Mouse (Mus musculus) kidney, adult 11 months (tissue): ENCODE results near the gene Dmbt1.
"Not testable (repeated sequence)": the region's sequence is repeated elsewhere in the genome, so short reads cannot be mapped to it uniquely, and the experiment has no call there.

Experiments used
- DNase-seq: peaks from one replicate; pipeline ENCODE4 v3.0.0; 2022

Dmbt1 gene

DNA sequence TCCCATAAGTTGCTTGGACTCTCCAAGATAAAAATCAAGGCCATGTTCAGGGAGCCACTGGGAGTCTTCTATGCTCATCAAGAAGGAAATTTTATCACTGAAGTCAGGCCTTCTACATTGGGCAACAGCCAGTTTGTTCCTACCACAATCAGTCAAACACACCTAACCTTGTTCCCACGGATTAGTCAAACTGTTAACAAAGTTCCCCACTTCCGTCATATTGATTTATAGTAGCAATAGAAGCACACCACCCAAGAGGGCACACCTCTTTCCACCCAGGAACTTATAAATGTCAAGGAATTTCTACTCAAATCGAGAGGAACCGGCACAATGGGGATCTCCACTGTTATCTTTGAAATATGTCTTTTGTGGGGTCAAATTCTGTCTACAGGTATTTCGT is at the start of gene Dmbt1:
Gene Dmbt1 (plus strand): TSS at position 299 of the 400 bp plus-strand sequence.
- no peak for DNase-seq

DNA sequence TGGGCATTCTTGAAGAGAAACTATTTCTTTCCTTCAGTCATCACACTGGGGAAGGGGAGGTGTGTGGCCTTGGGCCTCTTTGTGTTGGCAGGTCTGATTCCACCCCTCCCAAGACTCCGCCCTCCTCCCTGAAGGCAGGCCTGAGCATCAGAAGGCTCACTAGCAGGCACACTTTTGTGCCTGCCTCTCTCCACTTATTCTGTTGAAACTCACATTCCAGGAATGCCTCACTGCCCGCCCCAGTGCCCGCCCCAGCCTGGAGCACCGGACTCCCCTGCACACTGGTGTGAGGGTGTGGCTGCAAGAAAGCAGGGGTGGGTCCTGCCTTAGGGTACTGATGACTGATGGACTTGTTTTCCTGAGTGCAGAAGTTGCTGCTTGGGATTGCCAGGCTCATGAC is 49.5 kb upstream of the Dmbt1 start:
- DNase-seq = peak; percentile 49

DNA sequence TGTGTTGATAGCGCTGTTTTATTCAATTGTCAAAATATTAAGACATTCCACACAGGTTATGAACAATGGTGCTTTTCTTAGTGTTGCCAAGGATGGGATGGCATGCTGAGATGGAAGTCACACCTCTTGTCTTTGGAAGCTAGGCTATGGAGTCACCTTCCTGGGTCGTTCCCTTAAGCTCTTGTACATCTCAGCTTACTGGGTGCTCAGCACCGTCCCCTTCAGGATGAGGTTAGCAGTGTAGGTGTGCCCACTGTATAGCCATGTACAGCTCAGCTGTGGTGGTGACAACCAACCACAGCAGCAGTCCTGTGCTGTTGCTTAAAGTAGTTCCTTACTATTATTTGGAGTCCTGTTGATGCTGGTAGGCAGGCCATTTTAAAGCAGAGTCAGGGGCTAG is 49.0 kb upstream of the Dmbt1 start:
- no peak for DNase-seq

DNA sequence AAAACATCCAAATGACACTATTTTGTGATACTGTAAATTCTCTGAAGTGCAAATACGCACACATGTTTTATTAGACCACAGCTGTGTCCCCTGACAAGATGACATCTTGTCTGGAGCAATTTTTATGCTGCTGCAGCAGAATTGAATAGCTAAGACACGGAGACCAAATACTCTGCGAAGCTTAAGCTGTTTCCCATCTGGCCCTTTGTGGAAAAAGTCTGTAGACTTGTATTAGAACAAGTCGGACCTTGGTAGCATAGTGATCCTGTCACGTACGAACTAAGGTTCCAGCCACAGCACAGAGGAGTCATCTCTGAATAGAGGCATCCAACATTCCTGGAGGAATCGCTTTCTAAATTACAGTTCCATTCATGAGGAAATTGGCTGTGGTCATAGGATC is 47.6 kb upstream of the Dmbt1 start:
- DNase-seq = no peak

DNA sequence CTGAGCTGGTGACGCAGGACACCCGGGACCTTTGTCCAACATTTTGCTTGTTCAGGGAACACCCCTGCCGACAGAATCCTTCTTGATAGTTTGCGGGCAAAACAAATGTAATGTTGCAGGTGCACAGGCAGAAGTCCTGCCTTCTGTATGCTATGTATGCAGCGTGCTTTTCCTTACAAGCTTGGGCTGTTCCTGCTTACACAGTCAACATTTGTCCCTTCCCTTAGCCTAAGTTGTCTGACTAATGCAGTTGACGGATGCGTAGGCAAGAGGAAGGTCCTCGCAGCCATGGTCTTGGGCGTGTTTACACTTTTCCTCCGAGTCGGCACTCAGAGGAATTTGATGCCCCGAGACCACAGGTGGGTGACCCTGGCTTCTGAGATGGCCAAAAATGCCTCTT is 46.7 kb upstream of the Dmbt1 start:
- DNase-seq = no peak

DNA sequence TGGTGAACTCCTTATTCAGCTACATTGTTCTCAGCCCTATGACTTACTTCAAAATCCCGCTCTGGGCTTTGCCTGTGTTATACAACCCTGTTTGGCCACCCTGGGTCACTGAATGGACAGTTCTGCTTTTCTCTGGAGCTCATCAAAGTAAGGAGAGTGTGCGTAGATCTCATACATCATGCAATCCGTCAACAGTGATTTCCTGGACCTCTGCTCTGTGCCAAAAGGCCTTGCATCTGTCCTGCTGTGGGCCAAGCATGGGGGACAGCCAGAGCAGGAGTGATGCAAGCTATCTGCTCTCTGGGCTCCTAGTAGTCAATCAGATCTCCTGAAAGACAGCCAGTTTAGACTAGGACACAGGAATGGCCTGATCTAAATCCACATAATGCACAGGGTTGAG is 46.1 kb upstream of the Dmbt1 start:
- DNase-seq = no peak

DNA sequence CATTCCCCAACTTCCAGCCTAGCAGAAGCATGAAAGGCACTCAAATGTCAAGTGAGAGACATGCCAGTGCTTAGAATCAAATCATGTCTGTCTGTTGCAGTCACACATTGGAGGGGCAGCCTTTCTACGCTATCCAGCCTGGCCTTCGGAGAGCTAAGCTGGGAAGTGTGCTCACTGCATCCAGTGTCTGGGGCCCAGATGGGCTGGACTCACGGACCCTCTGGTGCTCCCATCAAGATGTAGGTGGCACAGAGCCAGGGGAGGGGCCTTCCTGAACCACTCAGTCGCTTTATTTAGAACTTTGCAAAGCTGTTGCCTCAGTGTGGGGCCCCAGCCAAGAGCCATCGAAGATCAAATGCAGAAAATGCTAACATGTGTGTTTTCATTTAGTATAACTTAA is 43.7 kb upstream of the Dmbt1 start:
- DNase-seq = no peak

DNA sequence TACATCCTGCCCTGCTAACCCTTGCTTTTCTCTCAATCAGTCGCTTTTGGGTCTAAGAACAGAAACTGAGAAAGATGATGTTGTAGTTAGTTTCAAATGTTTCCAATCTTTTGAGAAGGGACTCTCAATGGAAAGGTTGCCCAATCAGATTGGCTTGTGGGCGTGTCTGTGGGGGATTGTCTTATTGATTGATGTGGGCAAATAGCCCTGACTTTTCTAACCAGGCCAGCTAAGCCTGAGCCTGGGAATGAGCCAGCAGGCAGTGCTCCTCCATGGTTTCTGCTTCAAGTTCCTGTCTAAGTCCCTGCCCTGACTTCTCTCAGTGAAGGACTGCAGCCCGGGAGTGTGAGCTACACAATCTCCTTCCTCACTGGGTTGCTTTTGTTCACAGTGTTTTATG is 42.5 kb upstream of the Dmbt1 start:
- DNase-seq = no peak

DNA sequence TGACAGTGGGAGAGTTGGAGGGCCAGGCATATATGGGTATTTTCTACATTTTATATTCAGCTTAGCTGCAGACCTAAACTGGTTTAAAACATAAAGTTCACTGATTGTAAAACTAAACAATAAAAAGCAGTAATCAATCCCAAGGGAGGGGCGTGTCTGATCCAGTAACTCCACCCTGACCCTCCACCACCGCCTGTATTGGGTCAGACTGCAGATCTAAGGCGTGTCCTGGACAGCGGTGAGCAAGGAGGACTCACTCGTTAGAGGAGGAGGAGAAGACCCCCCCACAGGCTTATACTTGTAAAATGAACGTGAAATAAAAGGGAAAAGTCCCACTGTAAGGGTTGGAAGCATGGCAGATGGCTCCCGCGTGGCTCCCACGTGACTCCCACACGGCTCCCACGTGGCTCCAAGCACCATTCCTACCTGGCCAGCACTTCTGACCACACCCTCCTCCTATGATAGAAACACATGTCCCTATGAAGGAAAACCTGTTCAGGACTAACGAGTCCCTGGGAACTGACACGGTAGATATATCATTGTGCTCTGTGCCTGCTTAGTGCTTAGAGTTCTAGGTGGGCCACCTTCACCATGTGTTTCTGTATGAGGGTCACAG is 40.6 kb upstream of the Dmbt1 start:
- no peak for DNase-seq

DNA sequence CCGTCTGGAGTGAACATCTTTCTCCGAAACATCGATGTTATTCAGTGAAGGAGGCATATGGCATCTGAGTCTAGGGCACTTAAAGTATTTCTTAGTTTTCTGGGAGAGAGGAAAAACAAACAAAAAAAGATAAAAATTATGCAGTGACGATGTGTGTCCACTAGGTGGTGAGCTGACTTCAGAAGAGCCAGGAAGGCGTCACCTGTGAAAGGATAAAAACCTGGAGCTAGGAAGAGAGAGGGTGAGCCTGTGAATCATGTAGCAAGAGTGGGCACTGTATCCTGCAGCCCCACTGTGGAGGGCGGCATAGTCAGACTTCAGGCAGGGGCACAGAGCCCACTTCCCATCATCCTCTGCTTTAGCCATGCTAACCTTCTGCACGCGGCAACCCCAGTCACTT is 37.9 kb upstream of the Dmbt1 start:
- no peak for DNase-seq

DNA sequence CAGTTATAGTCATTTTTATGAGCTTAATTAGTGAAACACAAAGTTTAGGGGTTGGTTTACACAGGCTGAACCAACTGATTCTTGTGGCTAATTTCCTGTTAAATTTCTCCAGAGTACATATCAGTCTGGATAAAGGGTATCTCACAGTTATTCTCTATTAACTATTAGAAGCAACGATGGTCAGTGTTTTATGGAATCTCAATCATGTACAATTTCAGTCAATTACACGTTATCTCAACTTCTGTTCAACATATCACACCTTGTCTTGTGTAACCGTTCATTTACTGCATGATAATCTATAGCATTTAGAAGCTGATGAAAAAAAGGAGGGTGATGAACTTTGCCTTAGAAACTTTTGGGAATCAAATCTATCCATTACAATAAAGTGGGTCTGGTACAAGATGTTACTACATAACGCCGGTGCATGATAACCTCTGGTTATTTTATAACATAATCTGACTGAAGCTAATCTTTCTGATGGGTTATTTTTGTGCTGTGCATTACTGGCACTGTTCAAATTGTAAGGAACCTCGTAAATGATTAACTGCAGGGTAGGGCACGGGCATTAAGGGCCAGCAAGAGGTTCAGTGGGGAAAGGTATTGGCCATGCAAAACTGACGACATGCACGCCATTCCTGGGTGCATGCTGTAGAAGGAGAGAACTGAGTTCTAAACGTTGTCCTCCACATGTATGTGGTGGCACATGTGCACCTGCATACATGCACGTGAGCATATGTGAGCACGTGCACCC is 29.7 kb upstream of the Dmbt1 start:
- DNase-seq = no peak

DNA sequence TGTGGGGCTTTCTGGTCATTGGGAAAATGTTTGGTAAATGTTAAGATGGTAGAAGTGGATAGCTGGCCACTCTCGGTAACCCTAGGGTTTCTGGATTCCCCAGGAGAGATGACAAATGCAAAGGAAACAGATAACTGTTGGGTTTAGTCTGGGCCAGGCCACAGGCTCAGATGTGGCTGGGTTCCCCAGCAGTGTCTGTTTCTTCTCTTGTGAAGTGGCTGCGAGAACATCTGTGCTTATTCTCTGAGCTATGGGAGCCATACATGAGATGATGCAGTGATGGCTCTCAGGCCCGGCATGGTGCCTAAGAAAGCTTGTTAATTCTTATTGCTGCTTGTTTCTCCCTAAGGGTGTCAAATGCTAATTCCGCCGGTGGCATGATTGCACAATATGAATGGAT is 27.8 kb upstream of the Dmbt1 start:
- DNase-seq = no peak

DNA sequence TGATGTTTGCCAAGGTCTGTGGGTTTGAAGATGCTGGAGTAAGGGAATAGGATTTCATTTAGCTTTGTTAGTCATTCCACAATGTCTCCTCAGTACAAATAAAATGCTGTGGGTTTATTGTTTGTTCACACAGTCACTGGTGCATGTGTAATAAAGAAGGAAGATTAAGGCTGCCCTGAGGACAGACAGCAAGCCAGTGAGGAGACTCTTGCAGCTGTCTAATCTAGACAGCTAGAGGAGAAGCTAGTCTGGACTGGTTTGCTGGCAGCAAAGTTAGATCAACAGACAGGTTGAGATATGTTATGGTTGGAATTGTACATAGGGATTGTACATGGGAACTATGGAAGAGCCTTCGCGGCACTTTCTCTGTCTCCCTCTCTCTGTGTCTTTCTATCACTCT is 24.6 kb upstream of the Dmbt1 start:
- DNase-seq = no peak

DNA sequence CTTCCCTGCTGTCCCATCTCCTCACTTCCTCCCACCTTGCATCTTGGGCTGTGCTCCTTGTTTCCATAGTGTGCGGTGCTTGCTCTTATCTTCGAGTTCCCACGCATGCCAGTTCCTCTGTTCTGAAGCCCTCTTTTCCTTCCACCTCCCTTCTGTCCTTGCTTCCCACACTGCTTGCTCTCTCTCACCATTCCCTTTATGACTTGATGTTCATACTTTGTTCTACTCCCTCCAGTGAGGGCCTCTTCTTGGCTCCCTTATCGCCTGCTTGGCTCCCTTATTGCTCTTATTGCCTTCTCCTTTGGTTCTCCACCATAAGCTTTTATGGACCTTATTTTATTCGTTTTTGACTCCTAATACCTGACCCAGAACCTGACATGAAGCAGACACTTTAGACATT is 22.7 kb upstream of the Dmbt1 start:
- no peak for DNase-seq

DNA sequence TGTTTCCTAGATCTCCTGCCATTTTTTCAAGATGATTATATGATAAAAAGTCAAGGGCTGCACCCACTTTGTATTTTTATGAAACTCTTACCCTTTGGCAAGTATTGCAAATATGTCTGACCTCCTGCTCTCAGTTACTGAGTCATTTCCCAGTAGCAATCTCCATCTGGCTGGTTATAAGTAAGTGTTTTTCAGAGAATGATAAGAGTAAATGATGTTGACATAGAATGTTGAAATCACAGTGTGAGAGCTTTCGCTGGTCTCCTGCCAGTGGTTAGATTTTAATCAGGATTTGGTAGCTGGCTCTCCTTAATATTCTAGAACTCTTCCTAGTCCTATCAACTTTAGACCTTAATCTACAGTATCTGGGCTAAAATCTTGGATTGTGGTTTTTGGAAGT is 20.0 kb upstream of the Dmbt1 start:
- DNase-seq = no peak

DNA sequence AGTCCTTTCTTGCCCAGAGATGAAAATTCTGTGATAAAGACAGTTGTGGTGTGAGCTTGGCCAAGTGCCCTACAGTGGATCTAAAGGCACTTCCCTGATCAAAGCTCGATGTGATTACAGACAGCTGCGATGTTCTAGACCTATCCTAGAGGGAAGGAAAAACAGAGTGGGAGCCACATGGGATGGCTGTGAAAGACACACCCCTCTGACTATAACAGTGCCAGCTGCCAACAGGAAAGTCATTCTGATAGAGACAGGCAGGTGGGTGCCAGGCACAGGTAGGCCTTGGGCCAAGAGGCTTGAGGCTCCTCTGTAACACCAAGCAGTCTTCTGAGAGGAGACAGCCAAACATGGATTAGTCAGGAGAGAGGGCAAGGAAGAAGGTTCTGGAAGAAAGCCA is 12.7 kb upstream of the Dmbt1 start:
- DNase-seq = no peak

DNA sequence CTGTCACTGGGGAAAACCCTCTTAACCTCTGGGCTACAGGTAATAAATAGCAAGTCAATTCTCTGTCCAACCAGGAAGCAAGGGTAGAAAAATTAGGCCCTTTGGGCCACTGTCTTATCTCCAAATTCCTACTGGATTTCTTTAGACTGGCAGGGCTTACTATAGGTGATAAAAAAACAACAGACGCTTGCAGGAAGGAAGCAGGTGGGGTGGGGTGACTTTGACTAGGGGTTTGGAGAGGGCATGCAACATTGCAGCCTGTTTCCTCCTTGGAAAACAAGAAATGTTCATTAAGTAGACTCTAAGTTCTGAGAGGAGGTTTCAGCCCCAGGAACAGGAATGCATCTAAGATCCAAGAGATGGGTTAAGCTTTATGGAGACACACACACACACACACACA is 7.0 kb upstream of the Dmbt1 start:
- DNase-seq = no peak

DNA sequence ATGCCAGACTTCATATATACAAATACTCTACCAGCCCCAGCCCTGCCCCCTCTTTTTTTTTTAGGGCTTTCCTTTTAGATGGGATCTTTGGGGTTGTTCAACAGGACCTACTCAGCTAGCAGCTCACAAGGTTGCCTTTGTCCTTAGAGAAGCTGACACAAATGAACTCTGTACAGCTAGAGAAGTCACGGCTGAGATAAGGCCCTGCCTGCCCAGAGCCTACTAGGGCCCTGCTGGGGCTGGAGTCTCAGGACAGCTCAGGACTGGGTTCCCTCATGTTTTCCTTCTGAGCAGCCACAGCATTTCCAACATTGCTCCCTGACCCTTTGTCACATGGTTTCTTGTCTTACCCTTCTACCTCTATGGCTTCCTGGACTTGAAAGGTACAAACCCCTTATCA is 4.3 kb upstream of the Dmbt1 start:
- DNase-seq = no peak

DNA sequence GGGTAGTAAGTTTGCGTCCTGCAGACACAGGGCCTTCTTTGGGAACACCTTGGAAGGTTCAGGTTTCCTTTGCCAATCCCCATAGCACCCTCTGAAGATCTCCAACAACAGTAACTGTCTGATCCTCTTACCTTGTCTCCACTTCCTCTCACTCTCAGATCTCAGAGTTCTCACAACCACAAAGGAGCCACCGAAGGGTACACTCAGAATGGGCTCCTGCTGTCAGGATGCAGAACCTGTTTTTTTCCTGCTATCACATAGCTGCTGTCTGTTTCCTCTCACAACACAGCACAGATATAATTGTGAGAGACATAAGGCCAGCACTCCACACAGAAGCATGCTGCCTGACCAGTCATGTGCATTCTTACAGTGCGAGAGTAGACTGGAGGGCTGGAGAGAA is 4.5 kb downstream of the Dmbt1 start:
- no peak for DNase-seq

DNA sequence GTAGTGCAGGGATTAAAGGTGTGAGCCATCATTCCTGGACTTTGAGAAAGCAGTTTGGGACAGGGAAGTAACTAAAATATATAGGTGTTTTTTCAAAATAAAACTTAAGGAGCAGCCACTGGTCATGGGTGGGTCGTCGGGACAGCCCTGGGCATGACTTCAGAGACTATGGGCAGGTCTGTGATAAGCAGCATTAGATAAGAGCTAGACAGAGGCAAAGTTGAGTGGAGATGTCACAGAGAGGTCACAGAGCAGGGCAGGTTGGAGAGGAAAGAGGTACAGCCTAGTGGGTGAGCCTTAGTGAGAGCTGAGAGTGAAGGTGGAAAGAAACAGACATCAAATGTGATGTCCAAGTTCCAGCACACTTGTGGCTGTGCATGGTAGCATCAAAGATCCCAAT is 5.2 kb downstream of the Dmbt1 start:
- no peak for DNase-seq

DNA sequence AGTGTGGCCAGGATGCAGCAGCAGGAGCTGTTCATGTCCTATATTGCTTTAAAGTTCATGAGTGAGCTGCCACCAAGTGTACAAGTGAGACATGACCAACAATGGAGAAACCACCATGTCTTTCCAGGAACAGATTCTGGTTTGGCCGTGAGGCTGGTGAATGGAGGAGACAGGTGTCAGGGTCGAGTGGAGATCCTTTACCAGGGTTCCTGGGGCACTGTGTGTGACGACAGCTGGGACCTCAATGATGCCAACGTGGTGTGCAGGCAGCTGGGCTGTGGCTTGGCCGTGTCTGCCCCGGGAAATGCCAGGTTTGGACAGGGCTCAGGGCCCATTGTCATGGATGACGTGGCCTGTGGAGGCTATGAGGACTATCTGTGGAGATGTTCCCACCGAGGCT is 8.9 kb downstream of the Dmbt1 start:
- not testable (repeated sequence) for DNase-seq

DNA sequence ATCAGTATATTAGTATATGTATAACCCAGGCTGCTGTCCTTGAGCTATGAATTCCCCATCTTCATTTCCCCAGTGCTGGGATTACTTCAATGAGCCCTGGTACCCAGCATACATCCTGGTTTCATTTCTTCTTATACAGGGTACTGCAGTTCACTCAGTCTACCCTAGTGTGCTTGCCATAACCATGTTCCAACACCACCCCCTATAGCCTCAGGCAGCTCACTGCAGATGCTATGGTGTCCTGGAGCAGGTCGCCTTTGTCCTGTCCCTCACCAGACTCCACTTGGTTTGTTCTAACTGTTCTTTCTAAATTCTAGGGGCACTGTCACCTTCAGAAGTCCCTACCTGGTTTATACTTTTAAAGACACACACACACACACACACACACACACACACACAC is 10.8 kb downstream of the Dmbt1 start:
- no peak for DNase-seq

DNA sequence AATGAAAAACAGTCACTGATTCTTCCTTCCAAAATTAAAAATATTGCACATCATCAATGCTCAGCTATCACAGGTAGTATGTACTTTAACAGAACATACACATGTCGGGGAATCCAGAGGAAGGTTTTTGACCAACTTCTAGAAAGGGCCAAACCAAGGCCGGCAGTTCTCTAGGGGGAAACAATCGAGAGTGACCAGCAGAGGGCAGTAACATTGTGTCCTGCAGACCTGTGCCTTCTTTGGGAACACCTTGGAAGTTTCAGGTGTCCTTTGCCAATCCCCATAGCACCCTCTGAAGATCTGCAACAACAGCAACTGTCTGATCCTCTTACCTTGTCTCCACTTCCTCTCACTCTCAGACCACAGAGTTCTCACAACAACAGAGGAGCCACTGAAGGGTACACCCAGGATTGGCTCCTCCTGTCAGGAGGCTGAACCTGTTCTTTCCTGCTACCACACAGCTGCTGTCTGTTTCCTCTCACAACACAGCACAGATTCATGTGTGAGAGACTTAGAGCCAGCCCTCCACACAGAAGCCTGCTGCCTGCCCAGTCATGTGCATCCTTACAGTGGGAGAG is 13.5 kb downstream of the Dmbt1 start:
- DNase-seq = not testable (repeated sequence)

DNA sequence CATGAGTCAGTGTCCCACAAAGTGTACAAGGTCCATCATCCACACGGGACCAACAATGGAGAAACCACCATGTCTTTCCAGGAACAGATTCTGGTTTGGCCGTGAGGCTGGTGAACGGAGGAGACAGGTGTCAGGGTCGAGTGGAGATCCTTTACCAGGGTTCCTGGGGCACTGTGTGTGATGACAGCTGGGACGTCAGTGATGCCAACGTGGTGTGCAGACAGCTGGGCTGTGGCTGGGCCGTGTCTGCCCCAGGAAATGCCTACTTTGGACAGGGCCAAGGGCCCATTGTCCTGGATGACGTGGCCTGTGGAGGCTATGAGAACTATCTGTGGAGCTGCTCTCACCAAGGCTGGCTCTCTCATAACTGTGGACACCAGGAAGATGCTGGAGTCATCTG is 18.0 kb downstream of the Dmbt1 start:
- not testable (repeated sequence) for DNase-seq
